Mouse (Mus musculus) cerebellum, postnatal 36 days (tissue): ENCODE results near the gene Psmb3.

ENCODE experiments used
- DNase-seq, 2 experiments: peaks; one replicate each; pipeline ENCODE4 v3.0.0; 2021 to 2022; ENCODE audit warnings: mixed read lengths in 2 of 2

Gene Psmb3

DNA sequence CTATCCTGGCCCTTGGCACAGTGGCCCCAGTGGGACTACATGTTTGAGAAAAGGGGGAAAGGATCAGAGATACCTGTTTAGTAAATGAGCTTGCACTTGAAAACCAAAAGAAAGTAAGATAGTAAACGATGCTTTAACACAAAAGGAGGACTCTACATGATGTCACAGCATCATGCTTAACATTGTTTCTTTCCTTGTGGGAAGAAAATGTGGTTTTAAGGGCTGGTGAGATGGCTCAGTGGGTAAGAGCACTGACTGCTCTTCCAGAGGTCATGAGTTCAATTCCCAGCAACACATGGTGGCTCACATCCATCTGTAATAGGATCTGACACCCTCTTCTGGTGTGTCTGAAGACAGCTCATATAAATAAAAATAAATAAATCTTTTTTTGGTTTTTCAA lies 54.9 kb downstream of the Psmb3 start:
- DNase-seq: no peak

DNA sequence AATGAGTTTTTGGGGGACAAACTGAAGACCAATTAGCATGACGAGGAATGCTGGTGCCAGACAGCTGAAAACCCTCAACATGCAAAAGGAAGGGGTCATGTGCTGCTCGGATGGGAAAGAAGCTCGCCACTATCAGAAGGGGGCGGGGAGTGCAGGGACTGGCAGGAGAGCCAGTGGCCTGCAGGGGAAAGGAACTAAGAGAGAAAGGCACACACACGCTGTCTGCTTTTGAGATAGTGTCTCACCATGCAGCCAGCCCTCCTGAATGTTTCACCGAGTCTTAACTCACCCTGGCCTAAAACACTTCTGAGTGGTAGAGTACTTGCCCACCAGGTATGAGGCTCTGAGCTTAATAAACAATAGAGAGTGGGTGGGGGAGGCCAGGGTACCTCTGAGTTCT lies 55.7 kb downstream of the Psmb3 start:
- no peak for DNase-seq

DNA sequence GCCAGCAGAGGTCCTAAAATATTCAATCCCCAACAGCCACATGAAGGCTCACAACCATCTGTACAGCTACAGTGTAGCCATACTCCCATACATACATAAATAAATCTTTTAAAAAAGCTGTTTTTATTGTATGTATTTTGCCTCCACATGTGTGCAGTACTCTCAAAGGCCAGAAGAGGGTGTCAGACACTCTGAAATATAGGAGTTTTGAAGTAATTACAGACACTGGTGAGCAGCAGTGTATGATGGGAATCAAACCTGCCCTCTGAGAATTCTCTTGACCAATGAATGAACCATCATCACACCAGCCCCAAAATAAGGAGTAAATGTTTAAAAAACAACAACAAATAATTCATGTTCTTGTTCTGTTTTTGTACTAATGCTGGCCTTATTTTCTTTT lies 58.4 kb downstream of the Psmb3 start:
- DNase-seq: no peak
